Mouse (Mus musculus) cerebellum, postnatal 25 days (tissue): ENCODE results near the gene Ube2k.

Experiments used
- DNase-seq, 2 experiments: peaks; one replicate each; pipeline ENCODE4 v3.0.0; 2021; ENCODE audit warnings: mixed read lengths in 2 of 2

The Ube2k gene

DNA sequence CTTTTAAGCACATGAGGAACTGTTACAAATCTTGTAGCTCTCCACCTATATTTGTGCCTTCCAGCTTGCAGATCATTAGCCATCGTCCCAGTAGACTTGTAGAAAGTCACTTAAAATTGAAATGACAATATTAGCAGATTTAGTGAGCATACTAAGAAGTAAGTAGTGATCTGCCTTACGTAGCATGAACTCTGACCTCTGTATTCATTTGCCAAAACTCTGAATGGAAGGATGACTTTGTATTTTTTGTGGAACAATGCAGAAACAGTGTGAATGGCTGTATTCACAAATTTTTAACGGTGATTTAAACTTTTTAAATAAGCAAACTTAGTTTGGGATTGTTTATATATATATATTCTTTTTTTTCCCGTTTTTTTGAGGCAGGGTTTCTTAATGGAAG is 1.8 kb downstream of the Ube2k start:
- no peak for DNase-seq

DNA sequence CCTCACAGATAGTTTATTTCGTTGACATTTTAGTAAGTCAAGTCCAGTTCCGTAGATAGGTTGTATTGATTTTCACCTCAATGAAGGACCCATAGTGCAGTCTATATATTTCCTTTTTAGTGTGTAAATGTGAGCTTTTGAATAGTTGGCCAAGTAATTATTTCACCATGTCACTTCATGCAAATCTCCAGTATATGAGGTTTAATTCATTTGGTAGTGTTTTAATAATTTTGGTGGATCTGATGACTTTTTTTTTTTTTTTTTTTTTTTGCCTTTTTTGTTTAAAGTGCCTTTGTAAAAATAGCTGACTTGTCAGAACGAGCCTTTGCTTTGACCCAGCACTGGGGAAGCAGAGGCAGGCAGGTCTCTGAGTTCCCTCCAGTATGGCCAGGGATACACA is 2.8 kb downstream of the Ube2k start:
- no peak for DNase-seq

DNA sequence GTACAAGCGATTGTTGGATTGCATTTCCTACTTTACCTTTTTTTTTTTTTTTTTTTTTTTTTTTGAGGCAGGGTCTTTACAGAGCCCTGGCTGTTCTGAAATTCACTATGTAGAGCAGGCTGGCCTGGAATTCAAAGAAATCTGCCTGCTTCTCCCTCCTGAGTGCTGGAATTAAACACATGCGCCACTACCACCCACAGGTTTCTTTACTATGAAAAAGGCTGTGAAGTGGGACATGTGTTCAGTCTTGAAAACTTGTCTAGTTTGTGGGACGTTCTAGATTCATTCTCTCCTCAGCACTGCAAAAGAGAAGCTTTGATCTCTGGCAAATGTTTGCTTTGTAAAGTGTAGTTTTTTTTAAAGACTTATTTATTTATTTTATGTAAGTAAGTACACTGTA is 4.9 kb downstream of the Ube2k start:
- DNase-seq, result no peak

DNA sequence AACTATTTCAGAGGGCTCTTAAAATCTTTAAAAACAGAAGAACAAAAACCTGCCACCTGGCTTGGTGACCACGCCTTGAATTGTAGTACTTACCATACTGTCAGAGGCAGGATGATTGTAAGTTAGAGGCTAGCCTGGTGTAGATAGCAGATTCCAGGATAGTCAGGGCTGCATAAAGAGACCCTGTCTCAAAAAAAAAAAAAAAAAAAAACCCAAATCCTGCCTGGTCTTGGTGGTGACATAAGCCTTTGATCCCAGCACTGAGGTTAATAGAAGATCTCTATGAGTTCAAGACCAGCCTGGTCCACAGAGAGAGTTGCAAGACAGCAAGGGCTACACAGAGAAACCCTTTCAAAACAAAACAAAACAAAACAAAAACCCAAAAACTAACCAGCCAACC is 6.5 kb downstream of the Ube2k start:
- DNase-seq, result no peak

DNA sequence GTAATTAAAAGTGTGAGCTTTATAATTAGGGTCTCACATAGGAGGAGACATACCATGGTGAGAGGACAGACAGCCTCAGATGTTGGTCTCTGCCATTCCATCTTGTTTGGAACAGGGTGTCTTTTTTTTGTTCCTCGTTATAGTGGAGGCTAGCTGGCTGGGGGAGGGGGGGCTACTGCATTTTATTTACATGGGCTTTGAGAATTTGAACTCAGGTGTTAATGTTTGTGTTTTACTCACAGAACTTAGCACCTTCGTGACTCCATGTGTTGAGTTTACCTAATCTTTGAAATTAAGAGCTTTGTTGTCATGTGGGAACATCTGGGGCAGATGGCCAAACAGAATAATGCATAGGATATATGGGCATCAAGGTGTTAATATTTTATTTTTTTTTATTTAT is 7.6 kb downstream of the Ube2k start:
- no peak for DNase-seq

DNA sequence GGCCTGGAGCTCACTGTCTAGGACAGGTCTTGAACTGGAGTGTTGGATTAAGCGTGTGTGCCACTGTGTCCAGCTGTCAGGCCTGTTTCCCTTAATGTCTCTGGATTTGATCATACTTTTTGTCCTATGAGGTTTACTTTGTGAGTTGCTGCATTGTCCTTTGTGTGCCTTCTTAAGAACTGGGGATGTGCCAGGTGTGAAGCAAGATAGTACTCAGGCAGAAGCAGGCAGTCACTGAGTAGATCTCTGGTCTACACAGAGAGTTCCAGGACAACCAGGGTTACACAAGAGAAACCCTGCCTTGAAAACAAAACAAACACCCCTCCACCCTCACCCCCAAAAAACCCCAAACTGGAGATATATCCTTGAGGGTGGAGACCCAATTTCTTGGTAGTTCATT is 12.6 kb downstream of the Ube2k start:
- DNase-seq, result no peak

DNA sequence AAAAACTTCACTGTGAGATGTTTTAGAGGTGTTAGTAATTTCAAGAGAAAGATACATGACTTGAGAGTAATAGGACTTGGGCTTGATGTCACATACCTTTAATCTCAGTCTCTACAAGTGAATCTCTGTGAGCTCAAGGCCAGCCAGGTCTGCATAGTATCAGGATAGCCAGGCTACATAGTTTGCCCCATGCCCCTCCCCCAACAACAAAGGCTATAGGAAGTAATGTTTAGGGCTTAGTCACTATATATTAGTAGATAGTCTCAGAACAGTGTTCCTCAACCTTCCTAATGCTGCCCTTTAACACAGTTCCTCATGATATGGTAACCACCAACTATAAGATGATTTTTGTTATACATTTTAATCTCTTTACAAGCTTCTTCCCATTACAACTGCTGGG is 20.1 kb downstream of the Ube2k start:
- no peak for DNase-seq

DNA sequence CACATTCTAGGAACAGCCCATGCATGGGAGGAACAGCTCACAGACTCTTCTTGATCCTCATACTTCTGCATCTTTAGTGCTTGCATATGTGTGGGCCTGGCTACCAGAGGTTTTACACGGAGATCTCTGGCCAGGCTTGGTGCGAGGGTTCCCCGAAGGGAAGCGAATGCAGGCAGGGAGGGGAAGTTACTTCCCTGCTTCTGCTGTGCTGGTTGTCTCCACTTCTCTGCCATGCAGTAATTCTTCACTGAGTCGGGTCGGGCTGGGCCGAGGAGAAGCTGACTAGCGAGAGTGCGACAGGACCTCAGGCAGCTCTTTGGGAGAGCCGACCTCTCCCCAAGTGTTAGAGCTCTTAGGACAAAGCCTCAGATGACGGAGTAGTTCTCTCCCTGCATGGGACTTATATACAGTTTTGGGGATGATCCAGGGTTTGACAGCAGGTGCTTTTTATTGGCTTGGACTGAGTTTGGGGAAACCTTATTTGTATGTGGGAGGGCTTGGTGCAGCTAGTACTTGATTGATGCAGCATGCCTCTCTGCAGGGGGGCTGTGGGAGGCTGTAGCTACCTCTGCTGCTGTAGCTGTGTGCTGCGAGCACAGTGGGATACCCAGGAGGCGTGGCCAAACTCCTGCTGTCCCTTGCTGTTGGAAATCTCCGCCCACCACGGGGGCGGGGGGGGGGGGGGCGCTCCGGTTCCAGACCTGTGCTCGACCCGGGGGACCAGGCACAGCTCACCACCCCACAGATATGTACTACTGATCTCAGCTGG is 24.3 kb downstream of the Ube2k start:
- DNase-seq, result peak; percentile 24 to 59

DNA sequence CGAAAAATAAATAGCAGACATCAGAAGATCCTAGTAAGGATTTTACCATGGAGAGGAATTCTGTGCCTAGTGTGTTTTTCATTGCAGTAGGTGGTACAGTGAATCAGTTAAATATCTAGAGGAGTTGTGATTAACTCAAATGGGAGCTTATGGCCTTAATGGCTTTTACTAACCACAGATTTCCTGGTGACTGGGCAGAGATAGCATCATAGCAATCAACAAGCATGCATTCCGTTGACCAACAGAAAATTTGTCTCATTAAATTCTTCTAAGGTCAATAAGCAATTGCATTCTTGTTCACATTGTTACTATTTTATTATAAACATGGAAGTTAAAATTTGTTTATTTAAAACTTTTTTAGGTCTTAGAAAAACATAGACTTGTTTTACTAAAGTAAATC is 28.5 kb downstream of the Ube2k start:
- no peak for DNase-seq

DNA sequence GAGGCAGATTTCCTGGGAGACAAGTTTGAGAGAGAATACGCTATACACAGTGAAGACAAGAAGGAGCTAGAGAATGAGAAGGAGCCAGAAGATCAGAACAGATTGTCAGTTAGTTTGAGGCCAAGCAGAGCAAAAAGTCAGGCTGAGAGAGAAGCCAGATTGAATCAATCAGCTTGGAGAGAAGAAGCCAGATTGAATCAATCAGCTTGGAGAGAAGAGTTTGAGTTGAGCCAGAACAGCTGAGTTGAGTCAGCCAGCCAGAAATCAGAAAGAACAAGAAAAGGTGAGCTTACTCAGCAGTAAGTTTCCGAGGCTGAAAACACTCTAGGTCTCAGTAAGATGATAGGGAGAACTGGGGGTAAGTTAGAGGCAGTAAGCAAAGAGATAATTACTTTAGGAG is 37.8 kb downstream of the Ube2k start:
- DNase-seq, result no peak

DNA sequence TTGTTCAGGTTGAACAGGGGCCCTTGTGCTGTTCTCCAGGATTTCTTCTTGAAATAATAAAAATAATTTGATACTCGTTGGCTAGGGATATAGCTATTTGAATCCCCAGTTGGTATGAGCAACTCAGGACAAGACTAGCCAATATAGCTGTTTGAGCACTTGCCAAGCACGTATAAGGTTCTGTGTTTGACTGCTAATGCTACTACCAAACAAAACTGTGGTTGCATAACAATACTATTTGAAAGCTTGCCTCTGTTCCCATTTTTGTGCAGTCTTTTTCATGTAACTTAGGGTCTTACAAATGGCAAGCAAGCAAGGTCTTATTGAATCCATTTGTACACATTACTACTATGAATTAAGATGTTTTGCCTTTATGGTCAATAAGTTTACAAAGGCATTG is 38.9 kb downstream of the Ube2k start:
- DNase-seq, result no peak

DNA sequence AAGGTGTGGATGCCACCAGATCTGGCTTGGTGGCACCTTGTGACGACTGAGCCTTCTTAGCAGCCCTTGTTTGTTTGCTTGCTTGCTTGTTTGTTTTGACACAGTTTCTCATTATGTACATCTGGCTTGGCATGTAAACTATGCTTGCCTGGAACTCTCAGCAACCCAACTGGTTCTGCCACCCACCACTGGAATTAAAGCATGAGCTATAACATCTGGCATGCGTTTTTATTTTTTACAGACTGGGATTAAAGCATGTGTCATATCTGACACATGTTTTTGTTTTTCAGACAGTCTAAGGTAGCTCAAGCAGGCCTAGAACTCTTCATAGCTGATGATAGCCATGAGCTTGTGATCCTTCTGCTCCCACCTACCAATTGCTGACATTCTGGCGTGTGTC is 41.5 kb downstream of the Ube2k start:
- DNase-seq, result no peak

DNA sequence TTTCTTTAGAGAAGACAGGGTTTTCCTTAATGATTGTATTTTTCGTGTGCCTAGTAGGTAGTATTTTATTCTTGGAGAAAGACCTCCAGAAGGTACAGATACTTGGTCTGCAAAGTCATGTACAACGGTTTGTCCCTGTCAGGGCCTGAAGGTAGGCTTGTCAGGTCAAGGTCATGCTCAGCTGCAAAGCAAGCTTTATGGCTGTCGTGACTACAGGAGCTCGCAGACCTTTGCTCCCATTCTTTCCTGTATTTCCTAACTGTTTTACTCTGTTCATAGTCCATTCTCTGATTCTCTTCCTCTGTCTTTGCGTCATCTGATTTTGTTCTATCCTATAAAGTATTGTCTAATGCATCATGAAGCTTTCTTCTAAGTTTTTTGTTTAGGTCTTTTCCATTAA is 49.3 kb downstream of the Ube2k start:
- DNase-seq, result no peak

DNA sequence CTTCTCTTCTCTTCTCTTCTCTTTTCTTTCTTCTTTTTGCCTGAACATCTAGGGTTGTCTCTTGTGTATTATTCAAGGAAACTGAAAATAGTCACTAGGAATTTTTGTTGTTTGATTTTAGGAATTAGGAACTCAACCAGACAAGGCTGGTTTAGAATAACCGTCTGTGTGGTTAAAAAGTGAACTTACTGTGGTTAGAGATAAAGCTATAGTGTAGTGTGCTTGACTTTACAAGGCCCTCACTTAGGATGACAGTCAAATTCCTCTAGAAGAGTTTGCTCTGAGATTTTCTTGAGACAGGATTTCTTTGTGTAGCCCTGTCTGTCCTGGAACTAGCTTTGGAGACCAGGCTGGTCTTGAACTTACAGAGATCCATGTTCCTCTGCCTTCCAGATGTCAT is 53.2 kb downstream of the Ube2k start:
- no peak for DNase-seq

DNA sequence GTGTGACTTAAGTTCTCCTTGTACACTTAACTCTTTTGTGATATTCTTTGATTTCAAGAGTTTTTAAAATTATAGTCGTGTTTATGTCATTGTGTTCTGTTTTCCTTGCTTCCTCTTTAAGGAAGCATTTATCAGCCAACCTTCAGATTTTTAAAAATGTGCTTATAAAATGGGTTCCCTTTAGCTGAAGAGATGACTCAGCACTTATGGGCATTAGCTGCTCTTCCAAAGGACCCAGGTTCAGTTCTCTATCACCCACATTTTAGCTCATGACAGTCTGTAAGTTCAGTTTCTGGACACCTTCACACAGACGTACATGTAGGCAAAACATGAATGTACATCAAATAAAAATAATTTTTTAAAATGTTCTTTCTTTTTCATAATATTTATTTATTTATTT is 55.4 kb downstream of the Ube2k start:
- no peak for DNase-seq

DNA sequence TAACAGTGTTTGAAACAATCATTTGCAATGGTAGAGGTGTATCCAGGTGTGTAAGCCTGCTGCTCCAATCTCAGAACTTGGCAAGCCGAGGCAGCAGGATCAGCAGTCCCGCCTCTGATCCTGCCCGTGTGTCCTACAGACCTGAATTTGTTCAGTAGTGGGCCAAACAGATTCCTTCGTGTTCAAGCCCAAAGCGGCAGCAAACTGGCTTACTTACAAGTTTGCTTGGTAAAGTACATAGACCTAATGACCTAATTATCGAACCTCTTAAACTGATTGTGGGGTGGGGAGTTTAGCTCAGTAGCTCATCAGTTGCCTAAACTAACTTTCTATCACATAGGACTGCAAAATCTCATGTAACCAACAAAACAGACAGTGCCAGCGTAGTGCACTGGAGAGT is 62.6 kb downstream of the Ube2k start:
- DNase-seq, result no peak

DNA sequence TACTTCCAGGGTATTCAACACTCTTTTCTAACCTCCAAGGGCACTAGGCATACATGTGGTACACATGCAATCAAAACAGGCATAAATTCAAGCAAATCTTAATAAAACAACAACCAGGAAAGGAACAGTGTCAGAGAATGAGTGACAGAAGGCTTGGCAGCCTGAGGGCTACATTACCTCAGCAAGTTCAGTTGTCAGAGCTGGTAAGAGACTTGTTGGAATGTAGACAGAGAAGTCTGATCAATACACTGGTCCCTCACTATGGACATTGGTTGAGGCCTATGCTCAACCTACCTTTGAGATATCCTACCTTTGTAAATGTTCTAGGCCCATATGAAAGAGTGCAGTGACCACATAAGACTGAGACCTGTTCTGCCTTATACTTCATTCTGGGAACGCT is 69.8 kb downstream of the Ube2k start:
- DNase-seq, result no peak

DNA sequence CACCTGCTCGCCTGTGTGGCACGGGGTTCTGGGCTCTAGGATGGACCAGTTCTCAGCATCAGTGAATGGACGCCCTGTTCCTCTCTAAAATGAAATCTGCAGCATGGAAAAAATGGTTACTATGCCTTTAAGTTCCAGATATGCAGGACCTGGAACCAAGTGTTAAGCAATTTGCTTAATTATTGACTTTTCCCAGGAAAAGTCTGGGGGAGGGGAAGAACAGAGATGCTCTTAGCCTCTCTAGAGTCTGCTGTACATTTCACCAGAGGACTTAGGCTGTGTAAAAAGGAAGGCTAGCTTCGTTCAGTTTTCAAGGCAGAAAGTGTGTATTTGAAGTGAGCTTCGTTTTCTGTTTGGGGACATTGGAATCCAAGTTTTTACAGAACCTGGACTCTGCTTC is 72.7 kb downstream of the Ube2k start:
- DNase-seq, result no peak

DNA sequence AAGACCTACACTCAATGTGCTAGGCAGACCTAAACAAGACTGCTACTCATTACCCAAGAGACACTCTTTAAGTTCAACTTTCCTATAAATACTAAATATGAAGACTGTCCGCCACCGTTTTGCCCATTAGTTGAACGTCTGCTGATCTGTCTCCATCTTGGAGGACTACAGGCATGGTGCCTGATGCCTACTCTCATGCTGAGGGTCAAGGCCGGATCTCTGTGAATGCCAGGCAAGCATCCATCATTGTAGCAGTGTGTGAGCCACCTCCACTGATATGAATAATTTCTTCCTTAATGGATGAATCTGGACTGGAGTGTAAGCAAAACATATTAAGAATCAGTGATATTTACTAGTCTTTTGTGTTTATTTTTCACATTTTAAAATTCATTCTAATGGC is 73.5 kb downstream of the Ube2k start:
- DNase-seq, result no peak

DNA sequence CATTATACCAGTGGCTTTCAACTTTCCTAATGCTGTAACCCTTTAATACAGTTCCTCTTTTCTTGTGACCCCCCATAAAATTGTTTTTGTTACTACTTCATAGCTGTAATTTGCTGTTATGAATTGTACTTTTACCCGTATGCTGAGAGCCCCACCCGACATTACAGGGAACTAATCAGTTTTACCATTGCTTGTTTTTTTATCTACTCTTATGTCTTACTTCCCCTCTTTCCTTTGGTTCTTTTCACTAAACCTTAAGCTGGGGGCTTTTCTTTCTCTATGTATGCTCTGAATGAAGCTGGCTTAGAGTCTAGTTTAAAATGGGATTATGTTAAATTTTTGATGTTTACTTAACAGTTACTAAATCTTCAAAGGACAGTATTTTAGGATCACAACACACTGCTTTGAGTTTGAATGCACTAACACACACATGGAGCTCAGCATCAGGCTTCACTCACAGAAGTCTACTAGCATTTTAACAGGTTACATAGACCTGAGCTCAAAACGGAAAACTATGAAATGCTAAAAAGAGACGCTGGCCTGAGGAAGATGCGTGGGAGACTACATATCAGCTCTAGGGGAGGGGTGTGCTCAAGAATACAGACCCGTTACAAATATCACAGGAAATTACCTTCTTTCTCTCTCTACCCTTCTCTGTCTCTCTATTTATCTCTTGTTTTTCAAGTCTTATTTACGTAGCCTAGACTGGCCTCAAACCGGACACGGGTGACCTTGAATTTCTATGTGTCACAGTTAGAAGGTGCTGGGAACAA is 76.3 kb downstream of the Ube2k start:
- DNase-seq, result no peak

DNA sequence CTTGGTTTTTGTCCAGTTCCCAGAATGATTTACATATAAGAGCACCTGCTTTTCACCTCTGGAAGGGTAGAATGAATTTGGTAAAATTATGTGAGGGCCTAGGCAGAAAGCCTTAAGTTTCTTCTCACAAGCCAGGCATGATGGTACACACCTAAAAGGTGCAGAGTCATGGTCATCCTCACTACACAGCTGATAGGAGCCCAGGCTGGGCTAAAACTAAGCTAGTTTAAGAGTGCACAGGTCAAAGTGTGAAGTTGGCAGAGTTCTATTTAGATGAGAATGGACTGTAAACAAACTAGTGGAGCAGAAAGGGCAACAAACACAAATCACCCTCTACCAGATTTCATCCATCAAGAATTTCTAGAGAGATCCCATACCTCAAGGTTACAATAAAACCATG is 87.3 kb downstream of the Ube2k start:
- no peak for DNase-seq

DNA sequence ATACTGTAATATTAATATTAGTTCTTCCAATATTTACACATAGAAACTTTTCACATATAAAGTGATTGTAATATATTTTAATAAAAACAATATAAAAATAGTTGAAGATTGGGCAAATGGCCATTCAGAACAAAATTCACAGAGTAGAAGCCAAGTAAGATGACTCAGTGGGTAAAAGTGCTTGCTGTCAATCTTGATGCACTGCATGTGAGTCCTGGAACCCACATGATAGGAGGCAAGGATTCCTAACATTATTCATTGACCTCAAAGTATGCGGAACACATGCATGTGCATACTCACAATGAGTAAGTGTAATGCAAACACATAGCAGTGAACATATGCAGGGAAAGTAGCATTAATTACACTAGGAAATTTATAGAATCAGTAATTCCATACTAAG is 101.9 kb downstream of the Ube2k start:
- DNase-seq, result no peak
